Mouse (Mus musculus) granulocyte monocyte progenitor cell, adult 5-6 weeks (primary cell): ENCODE data around the gene Trim67. TPM values are rescaled to one million over a fixed set of nuclear protein-coding genes. Genes with fewer than 3 reads are reported as not detected.
A peak's percentile ranks its signal among the peaks of the same experiment; 100 is the strongest.

ENCODE experiments used
- ATAC-seq: replicated peaks from 2 replicates; pipeline ENCODE4 v1.8.0; 2016; ENCODE audit warnings: mild to moderate bottlenecking, moderate TSS enrichment, inconsistent platforms; ENCODE audit not compliant: poor library complexity, severe bottlenecking
- total RNA-seq, 2 experiments: library from RNA; stranded (forward) in 1 of 2; stranded (reverse) in 1 of 2; fragments of 200-712, 200-1000 nt in 1 of 2; fragments of >200 nt in 1 of 2; fragmentation: Nextera tagmentation in 1 of 2; gene quantifications; 2 replicates each; pipeline ENCODE4 v1.2.3; 2014 to 2017

Trim67 gene
- total RNA-seq, 2 experiments from 2014 or later, result not detected

- no peak for ATAC-seq
These were observed 981 bp downstream of the Trim67 start for GRCm38 (mm10) chr8:124793661-124794485.

DNA sequence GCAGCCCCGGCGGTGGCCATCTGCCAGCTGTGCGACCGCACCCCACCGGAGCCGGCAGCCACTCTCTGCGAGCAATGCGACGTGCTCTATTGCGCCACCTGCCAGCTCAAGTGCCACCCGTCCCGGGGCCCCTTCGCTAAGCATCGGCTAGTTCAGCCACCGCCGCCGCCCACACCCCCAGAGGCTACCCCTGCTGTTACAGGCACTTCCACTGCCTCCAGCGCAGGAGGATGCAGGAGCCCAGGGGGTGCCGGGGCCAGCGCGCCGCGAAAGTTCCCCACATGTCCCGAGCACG, 1.5 kb downstream of the Trim67 start:
- peak; percentile 57 for ATAC-seq

GRCm38 (mm10) chr8:124795781-124796488, 3.0 kb downstream of the Trim67 start:
- ATAC-seq, result no peak

DNA sequence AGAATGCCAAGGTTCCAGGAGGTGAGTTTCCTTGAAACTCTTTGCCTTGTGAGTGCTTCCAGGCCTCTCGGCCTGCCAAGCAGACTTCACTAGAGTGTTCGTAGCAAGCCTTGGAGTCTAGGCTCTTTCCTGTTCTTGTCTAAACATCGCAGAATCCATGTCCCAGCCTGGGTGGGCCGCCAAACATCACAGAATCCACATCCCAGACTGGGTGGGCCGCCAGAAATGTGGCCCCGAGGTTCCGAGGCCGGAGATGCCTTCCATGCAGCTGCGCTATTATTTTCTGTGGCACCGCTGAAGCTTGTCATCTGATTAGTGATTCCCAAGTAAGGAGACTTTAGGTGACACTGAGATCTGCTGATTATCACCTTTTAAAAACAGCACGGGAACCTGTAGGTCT, 7.7 kb downstream of the Trim67 start:
- ATAC-seq, result no peak

GRCm38 (mm10) chr8:124803824-124804702, 11.2 kb downstream of the Trim67 start:
- ATAC-seq, result no peak

GRCm38 (mm10) chr8:124805990-124806389, 13.1 kb downstream of the Trim67 start:
- ATAC-seq, result no peak

DNA sequence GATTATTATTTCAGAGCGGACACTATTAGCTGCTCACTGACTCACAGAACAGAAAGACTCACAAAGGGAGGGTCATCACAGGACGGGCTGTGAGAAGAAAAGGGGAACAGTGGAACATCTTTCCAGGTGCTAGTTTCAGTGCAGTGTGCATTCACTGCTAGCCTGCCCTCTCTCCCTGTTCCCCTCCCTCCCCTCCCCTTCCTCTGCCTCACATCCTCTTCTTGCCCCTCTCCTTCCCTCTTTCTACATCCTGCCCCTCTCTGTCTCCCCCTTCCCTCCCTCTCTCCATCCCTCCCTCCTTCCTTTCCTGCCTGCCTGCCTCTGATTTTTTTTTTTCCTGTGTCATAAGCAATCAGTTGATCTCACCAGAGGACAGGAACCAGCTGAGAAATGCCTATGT, 16.5 kb downstream of the Trim67 start:
- peak; percentile 82 for ATAC-seq

DNA sequence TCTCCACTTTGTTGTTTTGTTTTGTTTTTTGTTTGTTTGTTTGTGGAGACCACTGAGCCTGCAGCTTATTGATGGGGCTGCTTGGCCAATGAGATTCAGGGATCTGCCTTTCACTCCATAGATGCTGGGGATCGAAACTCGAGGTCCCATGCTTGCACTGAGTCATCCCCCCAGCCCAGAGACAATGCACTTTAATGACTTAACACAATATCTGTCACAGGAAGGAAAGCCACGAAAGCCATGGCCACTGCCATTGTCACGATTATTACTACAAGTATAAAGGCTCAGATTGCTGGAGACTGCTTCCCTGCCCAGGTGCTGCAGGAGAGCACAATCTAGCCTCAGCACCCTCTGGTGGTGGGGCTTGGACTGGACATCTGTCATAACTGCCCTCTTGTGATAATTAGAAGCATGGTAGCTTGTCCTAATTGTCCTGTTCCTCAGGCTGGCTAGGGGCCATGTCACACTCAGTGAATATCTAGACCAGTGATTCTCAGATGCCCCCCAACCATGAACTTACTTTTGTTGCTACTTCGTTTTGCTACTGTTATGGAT, 17.2 kb downstream of the Trim67 start:
- no peak for ATAC-seq

DNA sequence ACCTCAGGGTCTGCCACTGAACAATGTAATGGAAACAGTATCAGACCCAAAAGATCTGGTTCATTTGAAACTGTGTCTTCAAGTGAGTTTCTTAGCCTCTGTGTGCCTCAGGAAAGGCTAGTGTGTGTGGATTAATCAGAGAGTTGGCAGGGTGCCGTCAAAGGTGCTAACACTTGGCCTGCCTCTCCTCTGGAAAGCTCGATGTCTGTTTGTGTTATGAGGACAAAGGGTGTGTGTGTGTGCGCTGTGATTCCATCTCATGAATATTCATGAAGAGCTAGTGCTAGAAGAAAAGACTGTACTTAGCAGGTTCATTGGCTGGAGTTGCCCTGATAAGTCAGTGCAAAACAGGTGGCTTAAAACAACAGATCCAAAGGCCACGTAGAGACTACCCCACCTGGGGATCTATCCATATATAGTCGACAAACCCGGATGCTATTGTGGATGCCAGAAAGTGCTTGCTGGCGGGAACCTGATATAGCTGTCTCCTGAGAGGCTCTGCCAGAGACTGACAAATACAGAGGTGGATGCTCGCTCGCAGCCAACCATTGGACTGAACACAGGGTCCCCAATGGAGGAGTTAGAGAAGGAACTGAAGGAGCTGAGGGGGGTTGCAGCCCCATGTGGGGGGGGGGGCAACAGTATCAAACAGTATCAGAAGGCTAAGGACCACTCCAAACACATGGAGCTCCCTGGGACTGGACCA, 17.9 kb downstream of the Trim67 start:
- ATAC-seq, result no peak

- no peak for ATAC-seq
These were observed 20.4 kb downstream of the Trim67 start for GRCm38 (mm10) chr8:124813326-124813725.

DNA sequence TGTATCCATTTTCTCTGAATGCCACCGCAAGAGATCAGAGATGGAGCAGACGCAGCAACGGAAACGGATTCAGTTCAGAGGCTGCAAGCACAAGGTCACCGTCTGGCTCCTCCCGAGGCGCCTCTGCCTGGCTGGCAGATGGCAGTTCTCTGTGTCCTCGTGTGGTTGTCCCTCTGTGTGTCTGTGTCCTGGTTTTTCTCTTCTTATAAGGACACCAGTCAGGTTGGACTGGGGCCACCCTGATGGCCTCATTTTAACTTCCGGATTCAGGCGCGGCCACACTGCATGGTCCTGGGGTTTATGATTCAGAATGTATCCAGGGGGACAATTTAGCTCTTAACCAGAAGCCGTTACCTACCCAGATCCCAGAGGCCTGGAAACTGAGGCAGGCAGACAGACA, 23.0 kb downstream of the Trim67 start:
- ATAC-seq, result no peak

GRCm38 (mm10) chr8:124816866-124817265, 24.0 kb downstream of the Trim67 start:
- no peak for ATAC-seq

DNA sequence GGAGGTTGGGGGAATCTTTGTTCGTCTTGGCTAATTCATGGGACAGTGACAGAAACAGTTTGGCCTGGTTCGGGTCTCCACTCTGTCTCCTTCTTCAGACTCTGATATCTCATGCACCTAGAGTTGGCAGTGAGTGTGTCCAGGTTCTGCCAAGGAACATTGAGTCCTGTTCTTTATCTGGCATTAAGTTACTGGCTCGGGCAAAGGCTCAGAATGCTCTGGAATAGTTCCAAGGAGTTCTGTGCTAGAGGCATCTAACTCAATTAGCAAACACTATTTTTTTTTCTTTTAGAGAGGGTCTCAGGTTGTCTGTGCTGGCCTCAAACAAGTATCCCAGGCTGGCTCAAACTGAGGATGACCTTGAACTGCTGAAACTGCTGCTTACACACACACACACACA, 24.5 kb downstream of the Trim67 start:
- no peak for ATAC-seq

DNA sequence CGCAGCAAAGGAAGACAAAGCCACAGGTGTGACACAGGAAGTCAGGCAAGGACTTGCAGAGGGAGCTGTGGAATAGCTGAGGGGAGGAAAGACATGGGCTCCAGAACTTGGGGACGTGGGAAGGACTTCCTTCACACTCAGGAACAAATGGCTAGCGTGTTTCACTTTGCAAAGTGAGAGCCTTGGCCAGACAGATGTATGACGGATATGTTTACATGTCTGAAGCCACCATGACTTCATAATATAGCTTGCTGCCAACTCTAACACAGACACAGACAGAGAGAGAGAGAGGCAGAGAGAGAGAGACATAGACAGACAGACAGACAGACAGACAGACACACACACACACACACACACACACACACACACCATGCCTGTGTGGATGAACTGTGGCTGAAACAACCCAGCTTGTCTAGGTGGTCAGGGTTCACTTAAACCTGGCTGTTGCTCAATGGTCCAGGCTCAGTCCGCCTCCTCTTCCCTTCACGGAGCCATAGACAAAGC, 26.8 kb downstream of the Trim67 start:
- no peak for ATAC-seq

GRCm38 (mm10) chr8:124820125-124820524, 27.2 kb downstream of the Trim67 start:
- ATAC-seq, result no peak

DNA sequence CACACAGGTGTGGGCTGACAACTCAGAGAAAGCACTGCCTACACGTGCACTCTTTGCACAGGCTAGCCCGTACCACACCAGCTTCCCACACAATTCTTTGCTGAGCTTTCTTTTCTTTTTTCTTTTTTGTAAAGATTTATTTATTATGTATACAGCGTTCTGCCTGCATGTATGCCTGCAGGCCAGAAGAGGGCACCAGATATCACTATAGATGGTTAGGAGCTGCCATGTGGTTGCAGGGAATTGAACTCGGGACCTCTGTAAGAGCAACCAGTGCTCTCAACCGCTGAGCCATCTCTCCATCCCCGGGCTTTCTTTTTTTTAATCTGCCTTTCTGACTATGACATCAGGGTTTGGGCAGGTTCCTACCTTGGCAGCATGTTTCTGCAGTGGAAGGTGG, 30.6 kb downstream of the Trim67 start:
- no peak for ATAC-seq

DNA sequence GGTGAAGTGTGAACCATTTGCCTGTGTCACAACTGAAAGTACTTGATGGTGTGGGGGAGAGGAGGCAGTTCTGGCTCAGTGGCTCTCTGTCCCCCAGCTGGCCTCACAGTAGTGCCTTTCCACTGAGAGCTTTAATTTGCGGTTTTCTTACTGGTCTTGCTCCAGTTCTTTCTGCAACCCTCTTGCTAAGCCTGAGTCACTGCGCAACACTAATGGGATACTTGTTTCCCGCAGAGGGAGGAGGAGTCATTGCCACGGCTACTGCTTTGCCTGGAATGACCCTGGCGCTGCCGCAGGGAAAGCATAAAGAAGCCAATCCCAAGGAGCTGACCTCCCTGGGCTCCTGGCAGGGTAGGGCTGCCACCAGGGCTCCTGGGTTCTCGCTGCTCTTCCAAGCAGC, 33.8 kb downstream of the Trim67 start:
- peak; percentile 40 for ATAC-seq

- ATAC-seq, result peak; percentile 46
These were observed 34.5 kb downstream of the Trim67 start for GRCm38 (mm10) chr8:124827387-124827786.

DNA sequence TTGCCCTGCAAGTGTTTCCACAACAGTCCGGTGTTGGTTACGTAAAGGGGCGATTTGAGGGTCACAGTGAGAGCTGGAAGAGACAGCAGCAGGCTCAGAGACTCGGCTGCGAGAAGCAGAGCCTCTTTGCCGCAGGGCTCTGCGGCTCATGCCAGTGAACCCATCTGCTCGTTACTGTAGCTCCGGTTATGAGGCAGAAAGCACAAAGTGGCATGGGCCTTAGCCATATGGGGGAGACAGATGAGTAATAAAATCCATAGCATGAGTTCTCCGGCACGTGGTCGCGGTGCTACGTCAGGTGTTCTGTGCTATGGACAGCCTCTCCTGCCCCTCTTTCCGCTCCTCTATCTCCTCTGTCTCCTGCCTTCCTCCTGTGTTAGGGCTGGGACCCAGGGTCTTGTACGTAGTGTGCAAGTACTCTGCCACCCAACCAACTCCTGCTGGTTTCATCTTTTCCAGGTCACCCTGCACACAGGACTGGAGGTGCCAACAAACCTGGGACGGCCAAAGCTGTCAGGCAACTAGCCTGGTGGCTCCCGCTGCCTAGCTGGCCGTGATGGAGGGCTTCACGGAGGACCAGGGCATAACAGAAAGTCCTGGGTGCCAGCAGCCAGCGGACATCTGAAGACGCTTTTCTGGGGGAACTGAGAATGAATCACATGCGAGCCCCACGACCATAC, 35.8 kb downstream of the Trim67 start:
- no peak for ATAC-seq
